Mouse (Mus musculus) neural tube, embryonic 11.5 days (tissue): Measurements from ENCODE around the gene Celf1. TPM values are rescaled to one million over a fixed set of nuclear protein-coding genes. Genes with fewer than 3 reads are reported as not detected.

Experiments
- ATAC-seq: fragments of 200-750 bp; cut with Nextera tagmentation; 2 replicates; pipeline ENCODE4 v1.8.0; 2017; ENCODE audit warnings: moderate number of reproducible peaks, mild to moderate bottlenecking, moderate TSS enrichment, moderate library complexity; ENCODE audit not compliant: insufficient read depth, low FRiP score, low TSS enrichment
- DNase-seq: peaks from one replicate; pipeline ENCODE4 v3.0.0-alpha.2; 2015; ENCODE audit warnings: low spot score
- H3K27ac ChIP-seq: fragments of 300-500 bp; sonication (generic); 2 replicates; pipeline ENCODE4 v1.5.1; 2014; ENCODE audit warnings: low read depth, mild to moderate bottlenecking, low read length
- H3K27me3 ChIP-seq: fragments of 300-500 bp; sonication (generic); 2 replicates; pipeline ENCODE4 v1.6.1; 2014; ENCODE audit warnings: mild to moderate bottlenecking, low read length, mixed read lengths; ENCODE audit not compliant: control insufficient read depth, insufficient read depth
- H3K36me3 ChIP-seq: fragments of 300-500 bp; sonication (generic); 2 replicates; pipeline ENCODE4 v1.6.1; 2014; ENCODE audit warnings: mild to moderate bottlenecking, low read length, moderate library complexity, mixed read lengths; ENCODE audit not compliant: control insufficient read depth, insufficient read depth
- H3K4me1 ChIP-seq: fragments of 300-500 bp; sonication (generic); 2 replicates; pipeline ENCODE4 v1.6.1; 2014; ENCODE audit warnings: low read length, mixed read lengths; ENCODE audit not compliant: control insufficient read depth, insufficient read depth
- H3K4me2 ChIP-seq: fragments of 300-500 bp; sonication (generic); 2 replicates; pipeline ENCODE4 v1.6.1; 2014; ENCODE audit warnings: low read depth, mild to moderate bottlenecking, moderate library complexity
- H3K4me3 ChIP-seq: fragments of 300-500 bp; sonication (generic); 2 replicates; pipeline ENCODE4 v1.5.1; 2014; ENCODE audit warnings: low read depth, low read length
- H3K9ac ChIP-seq: fragments of 300-500 bp; sonication (generic); 2 replicates; pipeline ENCODE4 v1.6.1; 2014; ENCODE audit warnings: mild to moderate bottlenecking, low read length
- H3K9me3 ChIP-seq: fragments of 300-500 bp; sonication (generic); 2 replicates; pipeline ENCODE4 v1.6.1; 2016; ENCODE audit warnings: low read length; ENCODE audit not compliant: control insufficient read depth
- WGBS: fragments of 180-500 bp; shearing (Covaris S2); extraction: QIAGEN DNeasy Blood & Tissue Kit; methylation state at CpG from one replicate; pipeline ENCODE4 v1.1.7; 2014; 5-methylcytosine and 5-hydroxymethylcytosine counted together
- polyA plus RNA-seq: library from polyadenylated mRNA; unstranded; fragments of >200 nt; fragmentation: Nextera tagmentation; extraction: Ambion mirVana; gene quantifications from 2 replicates; pipeline ENCODE4 v1.2.1, GENCODE M21; 2014

The Celf1 gene
- polyA plus RNA-seq, 1 experiment from 2014 or later: 109 TPM

DNA sequence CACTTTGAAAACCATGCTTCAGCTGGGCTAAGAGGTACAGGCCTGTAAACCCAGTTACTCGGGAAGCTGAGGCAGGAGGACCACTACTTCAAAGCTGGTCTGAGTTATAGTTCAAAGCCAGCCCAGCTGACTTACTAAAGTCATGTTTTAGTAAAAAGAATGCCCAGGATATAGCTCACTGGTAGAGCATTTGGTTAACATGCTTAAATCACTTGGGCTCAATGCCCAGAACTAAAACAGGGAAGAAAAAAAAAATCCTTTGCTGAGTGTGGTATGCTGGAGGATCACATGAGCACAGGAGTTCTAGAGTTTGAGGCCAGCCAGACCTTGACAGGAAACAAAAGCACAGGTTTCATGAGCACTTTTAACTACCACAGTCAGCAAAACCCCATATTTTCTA, 28.5 kb upstream of the Celf1 start:
- H3K36me3 ChIP-seq: peaks cover 18% of the 10 kb centered on the region
- no peak overlapping the region for H3K4me3 ChIP-seq
- no peak overlapping the region for H3K27ac ChIP-seq
- no peak overlapping the region for H3K4me2 ChIP-seq
- H3K4me1 ChIP-seq: no peaks in the 10 kb centered on the region
- no peaks in the 10 kb centered on the region for H3K9me3 ChIP-seq
- ATAC-seq (no peak), DNase-seq (no peak)
- no peak overlapping the region for H3K9ac ChIP-seq
- no peaks in the 10 kb centered on the region for H3K27me3 ChIP-seq
- WGBS: 83% methylated on average over 1 of the region's 1 CpGs

DNA sequence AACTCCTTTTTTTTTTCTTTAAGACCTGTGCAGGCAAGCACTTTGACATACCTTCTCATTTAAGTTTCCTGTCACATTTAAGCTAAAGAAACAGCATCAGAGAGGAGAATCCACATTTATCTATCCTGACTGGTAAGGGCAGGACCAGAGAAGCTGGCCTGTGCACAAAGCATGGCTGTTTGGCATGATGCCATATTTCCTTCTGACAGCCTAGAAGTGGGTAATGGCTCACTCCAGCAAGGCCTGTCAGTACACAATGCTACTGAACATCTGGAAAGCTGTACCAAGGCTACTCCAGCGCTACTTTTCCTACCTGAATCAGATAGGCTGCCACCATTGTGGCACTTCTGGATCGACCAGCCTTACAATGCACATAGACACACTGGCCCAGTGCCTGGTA, 26.5 kb upstream of the Celf1 start:
- ATAC-seq (no peak), DNase-seq (no peak)
- H3K36me3 ChIP-seq: peaks cover 15% of the 10 kb centered on the region
- H3K27me3 ChIP-seq: no peaks in the 10 kb centered on the region
- no peak overlapping the region for H3K9ac ChIP-seq
- no peak overlapping the region for H3K4me3 ChIP-seq
- no peak overlapping the region for H3K4me2 ChIP-seq
- WGBS: 95% methylated on average over 2 of the region's 2 CpGs
- no peaks in the 10 kb centered on the region for H3K9me3 ChIP-seq
- H3K27ac ChIP-seq: no peak overlapping the region
- H3K4me1 ChIP-seq: peaks cover 6% of the 10 kb centered on the region; the same call in 1 of the 2 replicates

GRCm38 (mm10) chr2:90915516-90915915, 24.7 kb upstream of the Celf1 start:
- H3K27ac ChIP-seq: no peak overlapping the region
- no peaks in the 10 kb centered on the region for H3K9me3 ChIP-seq
- DNase-seq: no peak
- H3K36me3 ChIP-seq: peaks cover 5% of the 10 kb centered on the region
- H3K4me3 ChIP-seq: no peak overlapping the region
- no peak overlapping the region for H3K9ac ChIP-seq
- ATAC-seq: no peak
- 88% methylated on average over 1 of the region's 1 CpGs for WGBS
- H3K4me1 ChIP-seq: peaks cover 6% of the 10 kb centered on the region; the same call in 1 of the 2 replicates
- no peaks in the 10 kb centered on the region for H3K27me3 ChIP-seq
- no peak overlapping the region; the same call in 1 of the 2 replicates for H3K4me2 ChIP-seq

- Histone ChIP-seq H3K27me3 (no peaks in the 10 kb centered on the region), H3K4me2 (peak overlapping the region; percentile 90), H3K9ac (peak overlapping the region; percentile 97), H3K36me3 (0 out of 2 replicates have a peak, but pooled peaks cover 2% of the 10 kb centered on the region), H3K4me3 (peak overlapping the region; percentile 74), H3K4me1 (peaks cover 6% of the 10 kb centered on the region; the same call in 1 of the 2 replicates), H3K27ac (peak overlapping the region; percentile 72), H3K9me3 (no peaks in the 10 kb centered on the region)
- ATAC-seq: peak; percentile 36
- DNase-seq: no peak
- WGBS: 35% methylated on average over 7 of the region's 7 CpGs
Observed at GRCm38 (mm10) chr2:90916560-90917232, 23.5 kb upstream of the Celf1 start.

DNA sequence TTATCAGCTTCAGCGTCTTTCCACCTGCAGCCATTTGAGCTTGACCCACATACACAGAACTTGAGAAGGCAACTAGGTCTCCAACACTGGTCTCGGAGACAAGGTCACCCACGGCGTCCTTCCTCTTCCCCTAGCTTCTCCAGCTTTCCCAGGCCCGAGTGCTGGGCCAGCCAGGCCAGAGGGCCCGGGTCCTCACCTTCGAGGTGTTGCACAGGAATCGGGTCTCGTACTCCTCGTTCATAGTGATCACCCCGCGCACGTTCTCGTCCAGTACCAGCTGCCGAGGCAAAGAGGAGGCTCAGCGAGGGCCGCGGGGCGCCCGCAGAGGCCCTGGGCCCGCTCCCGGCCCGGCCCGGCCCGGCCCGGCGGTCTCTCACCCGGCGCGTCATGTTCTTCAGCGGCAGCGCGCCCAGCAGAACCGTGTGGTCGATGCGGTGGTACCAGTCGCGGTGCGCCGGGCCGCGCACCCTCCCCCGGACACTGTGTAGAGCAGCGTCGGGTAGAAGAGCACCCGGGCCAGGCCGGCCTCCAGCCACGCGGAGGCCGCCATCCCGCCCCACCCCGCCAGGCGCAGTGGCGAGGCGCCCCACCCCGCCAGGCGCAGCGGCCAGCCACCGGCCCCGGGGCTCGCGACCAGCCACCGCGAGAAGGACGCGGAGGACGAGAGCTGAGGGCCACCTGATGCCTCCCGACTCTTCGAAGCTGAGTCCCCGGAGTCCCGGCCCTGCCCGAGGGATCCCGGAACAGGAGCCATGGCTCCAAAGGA, 22.8 kb upstream of the Celf1 start:
- Histone ChIP-seq H3K27ac (peak overlapping the region; percentile 72), H3K4me1 (peaks cover 6% of the 10 kb centered on the region; the same call in 1 of the 2 replicates), H3K9me3 (no peaks in the 10 kb centered on the region), H3K4me3 (peak overlapping the region; percentile 74), H3K4me2 (peak overlapping the region; percentile 90), H3K27me3 (no peaks in the 10 kb centered on the region), H3K36me3 (0 out of 2 replicates have a peak, but pooled peaks cover 2% of the 10 kb centered on the region), H3K9ac (peak overlapping the region; percentile 97)
- ATAC-seq: peak; percentile 82
- peak; percentile 78 for DNase-seq
- WGBS: under 1% methylated on average over 58 of the region's 73 CpGs

GRCm38 (mm10) chr2:90917999-90918698, 22.0 kb upstream of the Celf1 start:
- H3K36me3 ChIP-seq: 0 out of 2 replicates have a peak, but pooled peaks cover 2% of the 10 kb centered on the region
- no peaks in the 10 kb centered on the region for H3K9me3 ChIP-seq
- DNase-seq (peak; percentile 21), ATAC-seq (peak; percentile 70; the same call in 1 of the 2 replicates)
- 11% methylated on average over 15 of the region's 16 CpGs for WGBS
- no peaks in the 10 kb centered on the region for H3K27me3 ChIP-seq
- H3K9ac ChIP-seq: peak overlapping the region; percentile 97
- H3K4me1 ChIP-seq: peaks cover 6% of the 10 kb centered on the region; the same call in 1 of the 2 replicates
- H3K4me2 ChIP-seq: peak overlapping the region; percentile 90
- peak overlapping the region; percentile 72 for H3K27ac ChIP-seq
- H3K4me3 ChIP-seq: peak overlapping the region; percentile 74

- no peaks in the 10 kb centered on the region for H3K36me3 ChIP-seq
- no peak for DNase-seq
- H3K27me3 ChIP-seq: no peaks in the 10 kb centered on the region
- WGBS: 86% methylated on average over 1 of the region's 1 CpGs
- H3K27ac ChIP-seq: no peak overlapping the region
- no peak overlapping the region for H3K4me3 ChIP-seq
- no peak overlapping the region for H3K9ac ChIP-seq
- H3K9me3 ChIP-seq: no peaks in the 10 kb centered on the region
- no peak for ATAC-seq
- H3K4me2 ChIP-seq: no peak overlapping the region
- peaks cover 6% of the 10 kb centered on the region; the same call in 1 of the 2 replicates for H3K4me1 ChIP-seq
Observed at GRCm38 (mm10) chr2:90921178-90921577, 19.0 kb upstream of the Celf1 start.

DNA sequence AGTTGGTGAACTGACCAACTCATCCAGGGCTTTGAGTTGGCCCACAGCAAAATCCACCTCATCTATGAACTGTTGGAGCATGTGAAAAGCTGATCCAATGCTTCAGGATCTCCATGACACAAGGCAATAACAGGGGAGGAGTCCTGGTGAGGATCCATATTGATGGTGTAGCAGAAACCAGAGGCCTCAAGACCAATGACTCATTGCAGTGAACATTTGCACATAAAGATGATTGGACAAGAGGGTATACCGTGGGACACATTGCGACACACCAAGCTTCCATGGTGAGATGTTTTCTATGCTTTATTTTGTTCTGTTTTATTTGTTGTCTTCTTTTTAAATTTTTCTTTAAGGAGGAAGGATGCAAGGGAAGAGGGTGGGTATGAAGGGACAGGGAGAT, 17.5 kb upstream of the Celf1 start:
- H3K4me2 ChIP-seq: no peak overlapping the region
- no peaks in the 10 kb centered on the region for H3K27me3 ChIP-seq
- ATAC-seq: no peak
- no peaks in the 10 kb centered on the region for H3K9me3 ChIP-seq
- DNase-seq: no peak
- H3K27ac ChIP-seq: no peak overlapping the region
- H3K4me3 ChIP-seq: no peak overlapping the region
- no peak overlapping the region for H3K9ac ChIP-seq
- H3K4me1 ChIP-seq: peaks cover 6% of the 10 kb centered on the region; the same call in 1 of the 2 replicates
- 95% methylated on average over 2 of the region's 2 CpGs for WGBS
- no peaks in the 10 kb centered on the region for H3K36me3 ChIP-seq
